Mouse (Mus musculus) myocyte (in vitro differentiated cells): ENCODE measurements around the gene Rapgef3. TPM values are rescaled to one million over a fixed set of nuclear protein-coding genes. Genes with fewer than 3 reads are reported as not detected.

Experiments
- H3K27me3 ChIP-seq: one replicate; pipeline ENCODE4 v1.6.1; 2011; ENCODE audit not compliant: control insufficient read depth, insufficient read depth, insufficient read length
- H3K36me3 ChIP-seq: one replicate; pipeline ENCODE4 v1.6.1; 2011; ENCODE audit not compliant: control insufficient read depth, insufficient read depth
- H3K4me2 ChIP-seq: one replicate; pipeline ENCODE4 v1.6.1; 2011; ENCODE audit warnings: low read depth, control low read depth
- H3K4me3 ChIP-seq: one replicate; pipeline ENCODE4 v1.5.1; 2011; ENCODE audit warnings: mild to moderate bottlenecking, control low read depth, moderate library complexity
- H3K79me2 ChIP-seq: one replicate; pipeline ENCODE4 v1.6.1; 2011; ENCODE audit not compliant: control insufficient read depth, insufficient read depth
- H3ac ChIP-seq: one replicate; pipeline ENCODE4 v1.6.1; 2011; ENCODE audit not compliant: control insufficient read depth, insufficient read length
- CEBPB ChIP-seq: IDR thresholded peaks from 2 replicates; pipeline ENCODE4 v1.6.1; 2011; ENCODE audit warnings: mild to moderate bottlenecking, moderate library complexity; ENCODE audit not compliant: poor library complexity, insufficient read depth, severe bottlenecking
- E2F4 ChIP-seq: IDR thresholded peaks from one replicate; pipeline ENCODE4 v1.6.1; 2011; ENCODE audit warnings: mild to moderate bottlenecking, control low read depth, moderate library complexity; ENCODE audit not compliant: insufficient read depth
- MAX ChIP-seq: IDR thresholded peaks from one replicate; pipeline ENCODE4 v1.6.1; 2011; ENCODE audit warnings: low read depth, mild to moderate bottlenecking, control low read depth
- MYOD1 ChIP-seq, 3 experiments: IDR thresholded peaks; one replicate each; pipeline ENCODE4 v1.6.1; 2011; ENCODE audit warnings: control low read depth in 2 of 3, low read depth in 2 of 3, mild to moderate bottlenecking in 2 of 3, moderate library complexity in 1 of 3; ENCODE audit not compliant: insufficient read length in 2 of 3, control insufficient read depth in 1 of 3
- MYOG ChIP-seq, 3 experiments: IDR thresholded peaks; one replicate each; pipeline ENCODE4 v1.6.1; 2011; ENCODE audit warnings: control low read depth in 2 of 3, low read depth in 2 of 3, mild to moderate bottlenecking in 2 of 3; ENCODE audit not compliant: insufficient read length in 2 of 3, control insufficient read depth in 1 of 3, insufficient read depth in 1 of 3
- POLR2A ChIP-seq: IDR thresholded peaks from one replicate; pipeline ENCODE4 v1.6.1; 2011; ENCODE audit warnings: low read depth, mild to moderate bottlenecking, control low read depth, moderate library complexity; ENCODE audit not compliant: insufficient read length
- POLR2AphosphoS2 ChIP-seq: IDR thresholded peaks from one replicate; pipeline ENCODE4 v1.6.1; 2011; ENCODE audit warnings: low read depth, control low read depth; ENCODE audit not compliant: insufficient read length
- REST ChIP-seq: IDR thresholded peaks from one replicate; pipeline ENCODE4 v1.6.1; 2011; ENCODE audit warnings: mild to moderate bottlenecking, control low read depth, moderate library complexity; ENCODE audit not compliant: insufficient read depth, insufficient read length
- SRF ChIP-seq: IDR thresholded peaks from one replicate; pipeline ENCODE4 v1.6.1; 2011; ENCODE audit warnings: low read depth; ENCODE audit not compliant: control insufficient read depth, insufficient read length
- TCF12 ChIP-seq: IDR thresholded peaks from one replicate; pipeline ENCODE4 v1.6.1; 2011; ENCODE audit warnings: mild to moderate bottlenecking, control low read depth; ENCODE audit not compliant: poor library complexity, insufficient read depth, severe bottlenecking
- TCF3 ChIP-seq: IDR thresholded peaks from one replicate; pipeline ENCODE4 v1.6.1; 2011; ENCODE audit warnings: low read depth, control low read depth; ENCODE audit not compliant: insufficient read length
- USF1 ChIP-seq: IDR thresholded peaks from one replicate; pipeline ENCODE4 v1.6.1; 2011; ENCODE audit warnings: low read depth, mild to moderate bottlenecking, control low read depth, moderate library complexity
- polyA plus RNA-seq: library from polyadenylated mRNA; unstranded; fragments of >200 nt; fragmentation: generic; extraction: Trizol; gene quantifications from one replicate; pipeline ENCODE4 v1.2.1, GENCODE M21; 2012; ENCODE audit warnings: missing spikeins

Rapgef3 gene
- polyA plus RNA-seq, 1 experiment = 1.2 TPM

- H3ac ChIP-seq = no peak overlapping the region
- no peak overlapping the region for H3K4me3 ChIP-seq
- TF ChIP-seq TCF3 = no peak
- TF ChIP-seq SRF = no peak
- no peak for TF ChIP-seq POLR2AphosphoS2
- no peak for TF ChIP-seq MAX
- no peak for TF ChIP-seq TCF12
- H3K27me3 ChIP-seq = peaks cover 5% of the 10 kb centered on the region
- no peaks in the 10 kb centered on the region for H3K36me3 ChIP-seq
- no peaks in the 10 kb centered on the region for H3K79me2 ChIP-seq
- no peak overlapping the region for H3K4me2 ChIP-seq
Measured at GRCm38 (mm10) chr15:97779576-97779975, 11.8 kb upstream of the Rapgef3 start.

DNA sequence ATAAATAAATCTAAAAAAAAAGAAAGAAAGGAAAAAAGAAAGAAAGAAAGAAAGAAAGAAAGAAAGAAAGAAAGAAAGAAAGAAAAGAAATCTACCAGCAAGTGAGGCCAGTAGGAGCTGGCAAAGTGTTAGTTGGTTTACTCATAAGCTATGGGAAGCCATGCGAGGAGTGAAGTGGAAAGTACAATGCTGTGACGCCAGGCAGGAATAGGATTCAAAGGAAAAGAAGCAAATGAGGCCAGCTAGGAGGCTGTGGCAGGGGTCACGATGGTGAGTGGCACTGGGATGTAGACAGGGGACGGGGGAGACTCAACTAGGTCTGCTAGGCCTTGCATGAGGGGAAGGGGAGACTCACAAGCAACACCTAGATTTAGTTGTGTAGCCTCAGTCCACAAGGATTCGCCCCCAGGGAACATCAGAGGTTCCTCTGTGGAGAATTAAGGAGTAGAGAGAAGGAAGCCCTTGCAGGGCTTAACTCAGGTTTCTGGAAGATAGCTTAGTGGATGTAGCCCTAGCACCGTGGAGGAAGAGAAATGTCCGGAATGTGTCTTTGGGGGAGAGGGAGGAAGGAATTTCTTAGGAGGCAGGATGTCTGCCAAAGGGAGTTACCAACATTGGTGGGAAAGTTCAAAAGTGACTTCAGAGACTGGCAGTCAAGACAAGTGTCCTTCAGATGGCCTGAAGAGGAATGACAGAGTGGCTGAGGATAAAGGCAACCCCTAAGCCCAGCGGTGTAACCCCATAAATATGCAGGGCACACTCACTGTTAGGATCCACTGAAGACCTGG is 10.7 kb upstream of the Rapgef3 start, which contains the start of gene Slc48a1:
Gene Slc48a1 (plus strand): TSS at position 210 of the 788 bp plus-strand sequence.
- peaks cover 5% of the 10 kb centered on the region for H3K27me3 ChIP-seq
- no peaks in the 10 kb centered on the region for H3K79me2 ChIP-seq
- no peaks in the 10 kb centered on the region for H3K36me3 ChIP-seq
- no peak within 1 kb of the TSS for H3K4me2 ChIP-seq
- no peak within 1 kb of the TSS for H3ac ChIP-seq
- no peak within 1 kb of the TSS for H3K4me3 ChIP-seq
- TF ChIP-seq TCF3 (no peak), USF1 (no peak), POLR2A (no peak), MYOG (IDR thresholded peaks at IDR 0.05; ENCODE audit: control insufficient read depth in 1 of 3, insufficient read depth in 1 of 3, insufficient read length in 2 of 3, low read depth in 2 of 3) (no peak), CEBPB (no peak), MYOD1 (IDR thresholded peaks at IDR 0.05; ENCODE audit: control insufficient read depth in 1 of 3, insufficient read length in 2 of 3, low read depth in 2 of 3) (no peak), REST (no peak), E2F4 (no peak), SRF (no peak), MAX (no peak), TCF12 (no peak), POLR2AphosphoS2 (no peak)

DNA sequence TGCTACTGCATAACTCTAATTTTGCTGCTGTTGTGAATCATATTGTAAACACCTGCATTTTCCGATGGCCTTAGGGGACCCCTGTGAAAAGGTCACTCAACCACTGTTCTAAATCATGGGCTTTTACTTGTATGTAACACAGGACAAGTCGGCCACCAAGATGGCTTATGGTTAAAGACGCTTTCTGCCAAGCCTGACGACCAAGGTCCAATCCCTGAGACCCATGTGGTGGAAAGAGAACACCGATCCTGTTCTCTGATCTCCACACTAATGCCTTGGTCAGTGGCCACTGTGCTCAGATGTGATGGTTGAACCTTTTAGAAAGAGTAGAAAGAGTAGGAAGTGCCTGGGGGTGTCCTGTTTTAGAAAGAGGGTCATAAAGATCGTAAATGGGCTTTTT is 9.1 kb upstream of the Rapgef3 start:
- no peak for TF ChIP-seq POLR2A
- no peak for TF ChIP-seq TCF12
- TF ChIP-seq MYOD1 (IDR thresholded peaks at IDR 0.05; ENCODE audit: control insufficient read depth in 1 of 3, insufficient read length in 2 of 3, low read depth in 2 of 3) = no peak
- no peak for TF ChIP-seq USF1
- Histone ChIP-seq H3K4me3 (no peak overlapping the region), H3K79me2 (no peaks in the 10 kb centered on the region), H3ac (no peak overlapping the region), H3K36me3 (no peaks in the 10 kb centered on the region), H3K4me2 (no peak overlapping the region), H3K27me3 (peaks cover 5% of the 10 kb centered on the region)

- no peaks in the 10 kb centered on the region for H3K36me3 ChIP-seq
- TF ChIP-seq MYOD1 (IDR thresholded peaks at IDR 0.05; ENCODE audit: control insufficient read depth in 1 of 3, insufficient read length in 2 of 3, low read depth in 2 of 3) = no peak
- no peak for TF ChIP-seq MYOG (IDR thresholded peaks at IDR 0.05; ENCODE audit: control insufficient read depth in 1 of 3, insufficient read depth in 1 of 3, insufficient read length in 2 of 3, low read depth in 2 of 3)
- no peak for TF ChIP-seq SRF
- TF ChIP-seq USF1 = no peak
- no peak for TF ChIP-seq E2F4
- no peak for TF ChIP-seq MAX
- TF ChIP-seq TCF12 = no peak
- no peak for TF ChIP-seq TCF3
- no peak for TF ChIP-seq CEBPB
- TF ChIP-seq POLR2AphosphoS2 = no peak
- TF ChIP-seq REST = no peak
- TF ChIP-seq POLR2A = no peak
- no peak overlapping the region for H3K4me3 ChIP-seq
- H3ac ChIP-seq = no peak overlapping the region
- no peaks in the 10 kb centered on the region for H3K79me2 ChIP-seq
- H3K27me3 ChIP-seq = peaks cover 5% of the 10 kb centered on the region
- H3K4me2 ChIP-seq = no peak overlapping the region
Measured at GRCm38 (mm10) chr15:97776514-97776913, 8.7 kb upstream of the Rapgef3 start.

GRCm38 (mm10) chr15:97773961-97774370 is 6.2 kb upstream of the Rapgef3 start:
- Histone ChIP-seq H3K79me2 (no peaks in the 10 kb centered on the region), H3ac (no peak overlapping the region), H3K4me3 (no peak overlapping the region), H3K4me2 (no peak overlapping the region), H3K36me3 (no peaks in the 10 kb centered on the region), H3K27me3 (peaks cover 9% of the 10 kb centered on the region)
- TF ChIP-seq TCF3 (no peak), POLR2AphosphoS2 (no peak), E2F4 (no peak), SRF (no peak), MAX (no peak), POLR2A (no peak)
